Mouse (Mus musculus) embryonic fibroblast, embryonic 13.5 days (primary cell): Measurements from ENCODE around the gene Grk4.

ENCODE experiments used
- CTCF ChIP-seq: IDR thresholded peaks from 2 replicates; pipeline ENCODE4 v1.5.1; 2011; ENCODE audit warnings: mild to moderate bottlenecking, control low read depth, low read length, moderate library complexity, borderline replicate concordance; ENCODE audit not compliant: insufficient read depth
- POLR2A ChIP-seq: IDR thresholded peaks from 2 replicates; pipeline ENCODE4 v1.6.1; 2011; ENCODE audit warnings: low read depth, mild to moderate bottlenecking, control low read depth, low read length, moderate library complexity

DNA sequence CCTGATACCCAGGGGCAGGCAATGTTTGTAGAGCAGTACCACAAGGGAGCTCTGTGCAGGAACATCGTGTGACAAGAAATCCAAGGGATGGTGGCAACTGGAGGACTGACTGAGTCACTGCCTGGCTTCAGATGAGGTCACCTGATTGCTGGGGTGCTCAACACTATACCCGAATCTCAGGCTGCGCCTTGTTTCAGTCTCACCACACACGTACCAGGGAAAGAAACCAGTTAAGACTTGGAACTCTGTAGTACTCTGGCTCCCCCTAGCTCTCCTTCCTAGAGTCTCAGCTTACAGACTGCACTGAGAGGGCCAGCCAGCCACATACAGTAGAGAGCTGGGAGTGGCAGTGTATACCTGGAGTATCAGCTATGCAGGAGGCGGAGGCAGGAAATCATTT is 17.2 kb upstream of the Grk4 start:
- no peak for TF ChIP-seq CTCF
- no peak for TF ChIP-seq POLR2A
